Mouse (Mus musculus) heart, postnatal 0 days (tissue): ENCODE measurements around the gene Rgs6. TPM values are rescaled to one million over a fixed set of nuclear protein-coding genes. Genes with fewer than 3 reads are reported as not detected.
A peak's percentile ranks its signal among the peaks of the same experiment; 100 is the strongest.

Source experiments
- ATAC-seq: fragments of 200-750 bp; cut with Nextera tagmentation; 2 replicates; pipeline ENCODE4 v1.8.0; 2017; ENCODE audit warnings: low read depth, moderate number of reproducible peaks, moderate library complexity; ENCODE audit not compliant: insufficient read depth
- DNase-seq: peaks from one replicate; pipeline ENCODE4 v3.0.0-alpha.2; 2016; ENCODE audit warnings: low spot score
- H3K27ac ChIP-seq: fragments of 300-500 bp; sonication (generic); 2 replicates; pipeline ENCODE4 v1.5.1; 2014; ENCODE audit warnings: low read depth, mild to moderate bottlenecking
- H3K27me3 ChIP-seq: fragments of 300-500 bp; sonication (generic); 2 replicates; pipeline ENCODE4 v1.6.1; 2014; ENCODE audit warnings: low read length, mixed read lengths; ENCODE audit not compliant: control insufficient read depth, insufficient read depth
- H3K36me3 ChIP-seq: fragments of 300-500 bp; sonication (generic); replicated peaks from 2 replicates; pipeline ENCODE4 v1.6.1; 2014; ENCODE audit warnings: low read length, mixed read lengths; ENCODE audit not compliant: control insufficient read depth, insufficient read depth
- H3K4me1 ChIP-seq: fragments of 300-500 bp; sonication (generic); 2 replicates; pipeline ENCODE4 v1.6.1; 2014; ENCODE audit warnings: antibody characterized with exemption; ENCODE audit not compliant: control insufficient read depth, insufficient read depth
- H3K4me2 ChIP-seq: fragments of 300-500 bp; sonication (generic); 2 replicates; pipeline ENCODE4 v1.6.1; 2014; ENCODE audit warnings: low read depth, mild to moderate bottlenecking, low read length, moderate library complexity
- H3K4me3 ChIP-seq: fragments of 300-500 bp; sonication (generic); 2 replicates; pipeline ENCODE4 v1.5.1; 2014; ENCODE audit warnings: low read depth, low read length
- H3K9ac ChIP-seq: fragments of 300-500 bp; sonication (generic); replicated peaks from 2 replicates; pipeline ENCODE4 v1.6.1; 2014; ENCODE audit warnings: low read depth, low read length, mixed read lengths
- H3K9me3 ChIP-seq: fragments of 300-500 bp; sonication (generic); replicated peaks from 2 replicates; pipeline ENCODE4 v1.6.1; 2016; ENCODE audit warnings: low read length; ENCODE audit not compliant: control insufficient read depth
- CTCF ChIP-seq: IDR thresholded peaks from 2 replicates; pipeline ENCODE4 v1.5.1; 2016; ENCODE audit warnings: antibody characterized with exemption, control low read depth, low read depth
- EP300 ChIP-seq: IDR thresholded peaks from 2 replicates; pipeline ENCODE4 v1.6.1; 2016; ENCODE audit warnings: antibody characterized with exemption, low read depth
- WGBS: fragments of 180-500 bp; shearing (Covaris S2); extraction: QIAGEN DNeasy Blood & Tissue Kit; methylation state at CpG from one replicate; pipeline ENCODE4 v1.1.7; 2014; 5-methylcytosine and 5-hydroxymethylcytosine counted together
- polyA plus RNA-seq: library from polyadenylated mRNA; unstranded; fragments of >200 nt; fragmentation: Nextera tagmentation; extraction: Ambion mirVana; gene quantifications from 2 replicates; pipeline ENCODE4 v1.2.1, GENCODE M21; 2015
- total RNA-seq: library from RNA; depleted of rRNA; stranded (reverse); fragments of >200 nt; gene quantifications from 2 replicates; pipeline ENCODE4 v1.2.3, GENCODE M21; 2014; ENCODE audit warnings: low replicate concordance

Gene Rgs6
- total and polyA plus RNA-seq, 2 experiments from 2014 or later = 12.1 to 16.5 TPM

DNA sequence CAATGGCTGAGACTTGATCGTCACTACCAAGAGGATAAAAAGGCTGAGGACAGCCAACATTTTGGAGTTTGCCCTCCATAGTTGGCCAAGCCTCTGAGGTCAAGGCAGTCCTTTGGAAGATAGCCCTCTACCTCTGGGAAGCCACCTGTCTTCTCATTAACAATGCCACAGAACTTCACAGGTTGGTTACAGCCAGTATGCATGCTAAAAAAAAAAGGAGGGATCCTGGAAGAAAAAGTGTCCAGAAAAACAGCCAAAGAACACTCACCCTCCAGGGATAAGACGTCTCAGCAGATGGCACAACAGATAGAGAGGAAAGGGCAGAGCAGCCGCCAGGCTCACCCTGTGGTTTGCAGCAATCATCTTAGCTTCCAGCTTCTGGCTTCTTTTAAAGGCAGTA is 154.9 kb downstream of the Rgs6 start:
- DNase-seq = no peak
- Histone ChIP-seq H3K4me1 (peaks cover 5% of the 10 kb centered on the region; the same call in 1 of the 2 replicates), H3K27me3 (no peaks in the 10 kb centered on the region), H3K4me2 (no peak overlapping the region), H3K27ac (no peak overlapping the region), H3K9me3 (no peaks in the 10 kb centered on the region), H3K9ac (no peak overlapping the region), H3K36me3 (no peaks in the 10 kb centered on the region), H3K4me3 (no peak overlapping the region)
- no peak for ATAC-seq
- TF ChIP-seq EP300 (no peak), CTCF (no peak)
- 80% methylated on average over 3 of the region's 3 CpGs for WGBS

DNA sequence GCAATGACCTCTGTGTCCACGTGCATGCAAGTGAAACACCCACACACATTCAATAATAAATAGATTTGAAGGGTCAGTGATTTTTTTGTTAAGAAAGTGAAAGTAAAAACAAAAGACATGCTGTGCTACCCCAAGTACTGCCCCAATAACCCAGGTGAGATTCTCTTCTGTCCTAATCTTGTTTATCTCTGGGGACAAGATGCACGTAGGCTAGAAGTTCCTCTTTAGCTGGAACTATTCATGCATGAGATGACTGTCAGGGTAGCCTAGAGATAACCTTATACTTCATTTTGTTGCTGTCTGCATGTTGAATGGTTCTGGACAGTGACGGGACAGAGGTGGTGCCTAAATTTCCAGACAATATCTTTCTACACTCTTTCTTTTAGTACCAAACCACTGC is 155.9 kb downstream of the Rgs6 start:
- Histone ChIP-seq H3K4me2 (no peak overlapping the region), H3K36me3 (no peaks in the 10 kb centered on the region), H3K4me3 (no peak overlapping the region), H3K27me3 (no peaks in the 10 kb centered on the region), H3K4me1 (peaks cover 5% of the 10 kb centered on the region; the same call in 1 of the 2 replicates), H3K27ac (no peak overlapping the region), H3K9ac (no peak overlapping the region), H3K9me3 (no peaks in the 10 kb centered on the region)
- 76% methylated on average over 3 of the region's 3 CpGs for WGBS
- no peak for TF ChIP-seq EP300
- no peak for TF ChIP-seq CTCF
- ATAC-seq (no peak), DNase-seq (no peak)

DNA sequence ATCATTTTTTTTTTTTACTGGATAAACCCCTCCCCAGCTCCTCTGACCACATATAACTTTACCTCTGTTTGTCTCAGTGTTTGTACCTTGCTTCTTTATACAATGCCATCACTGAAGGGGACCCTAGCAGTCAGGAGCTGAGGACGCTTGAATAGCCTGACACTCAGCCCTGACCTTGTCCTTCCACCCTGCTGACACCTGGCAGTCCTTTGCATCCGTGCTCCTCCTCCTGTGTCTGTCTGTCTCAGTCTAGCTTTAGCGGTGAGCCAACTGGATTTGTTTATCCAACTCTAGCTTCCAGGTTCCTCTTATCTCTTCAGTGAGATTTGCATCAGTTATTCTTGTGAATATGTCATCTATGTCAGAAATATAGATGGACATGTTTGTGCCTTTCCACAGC is 156.7 kb downstream of the Rgs6 start:
- TF ChIP-seq EP300 (no peak), CTCF (no peak)

DNA sequence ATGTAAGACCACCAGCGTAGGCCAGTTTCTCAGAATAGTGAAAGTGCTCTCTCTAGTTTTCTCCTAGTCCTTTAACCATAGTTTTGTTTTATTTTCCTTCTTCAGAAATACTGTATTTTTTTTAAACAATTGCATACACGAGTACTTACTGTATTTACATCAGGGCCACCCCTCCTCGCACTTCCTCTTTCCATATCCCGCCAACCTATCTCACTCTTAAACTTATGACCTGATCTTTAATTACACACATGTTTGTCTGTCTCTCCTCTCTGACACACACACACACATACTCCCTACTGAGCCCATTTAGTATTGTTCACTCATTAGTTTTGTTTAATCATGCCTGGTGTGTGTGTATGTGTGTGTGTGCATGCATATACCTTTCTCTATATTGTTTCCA is 159.0 kb downstream of the Rgs6 start:
- Histone ChIP-seq H3K27me3 (no peaks in the 10 kb centered on the region), H3K4me3 (no peak overlapping the region), H3K9me3 (no peaks in the 10 kb centered on the region), H3K4me2 (no peak overlapping the region), H3K27ac (no peak overlapping the region), H3K9ac (no peak overlapping the region), H3K36me3 (no peaks in the 10 kb centered on the region), H3K4me1 (peaks cover 5% of the 10 kb centered on the region; the same call in 1 of the 2 replicates)
- DNase-seq (no peak), ATAC-seq (no peak)
- 81% methylated on average over 4 of the region's 4 CpGs for WGBS
- TF ChIP-seq CTCF (no peak), EP300 (no peak)

More for the DNA sequence above, 156.7 kb downstream of the Rgs6 start:
- Histone ChIP-seq H3K9me3 (no peaks in the 10 kb centered on the region), H3K4me2 (no peak overlapping the region), H3K4me1 (peaks cover 5% of the 10 kb centered on the region; the same call in 1 of the 2 replicates), H3K4me3 (no peak overlapping the region), H3K27ac (no peak overlapping the region), H3K36me3 (no peaks in the 10 kb centered on the region), H3K9ac (no peak overlapping the region), H3K27me3 (no peaks in the 10 kb centered on the region)
- DNase-seq (no peak), ATAC-seq (no peak)
- 38% methylated on average over 3 of the region's 3 CpGs for WGBS

DNA sequence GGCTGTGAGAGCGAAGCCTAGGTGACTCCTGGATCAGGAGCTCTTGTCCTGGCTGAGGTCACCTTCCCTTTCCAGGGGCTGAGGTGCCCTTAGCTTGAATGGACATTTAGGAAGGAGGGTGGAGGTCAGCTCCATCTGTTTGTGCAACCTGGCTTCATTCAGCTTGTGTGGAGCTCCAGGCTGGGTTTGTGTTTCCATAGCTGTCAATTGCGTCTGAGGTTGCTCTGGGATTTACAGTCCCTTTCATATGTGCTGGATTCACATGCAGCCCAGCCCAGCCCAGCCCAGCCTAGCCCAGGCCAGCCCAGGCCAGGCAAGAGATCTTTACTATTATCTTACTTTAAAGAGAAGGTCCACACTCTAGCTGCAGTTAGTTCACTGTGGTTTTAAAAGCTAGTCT is 163.8 kb downstream of the Rgs6 start:
- WGBS = 90% methylated on average over 2 of the region's 2 CpGs
- no peak for TF ChIP-seq CTCF
- TF ChIP-seq EP300 = no peak
- Histone ChIP-seq H3K4me1 (peaks cover 6% of the 10 kb centered on the region), H3K27ac (no peak overlapping the region), H3K9me3 (no peaks in the 10 kb centered on the region), H3K36me3 (no peaks in the 10 kb centered on the region), H3K4me2 (no peak overlapping the region), H3K4me3 (no peak overlapping the region), H3K9ac (no peak overlapping the region), H3K27me3 (no peaks in the 10 kb centered on the region)
- ATAC-seq (no peak), DNase-seq (no peak)

DNA sequence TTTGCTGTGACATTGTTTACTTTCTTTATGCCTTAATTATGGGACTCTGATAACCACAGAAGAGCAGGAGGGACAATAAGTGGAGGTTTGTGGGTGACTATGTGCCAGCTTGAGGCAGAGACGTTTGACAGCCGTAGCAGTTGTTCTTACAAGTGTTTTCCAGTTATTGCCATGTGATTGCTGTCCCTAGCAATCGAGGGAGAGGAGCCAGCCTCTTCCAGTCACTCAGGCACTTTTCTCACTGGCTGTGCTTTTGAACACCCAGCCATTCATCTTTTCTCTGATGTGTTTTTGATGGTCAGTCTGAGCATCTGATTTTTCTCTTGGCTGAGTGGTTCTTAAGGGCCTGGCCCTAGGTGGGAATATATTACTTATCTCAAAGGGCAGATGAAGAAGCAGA is 166.4 kb downstream of the Rgs6 start:
- peaks cover 17% of the 10 kb centered on the region for H3K4me1 ChIP-seq
- peak overlapping the region; percentile 9; the same call in 1 of the 2 replicates for H3K4me2 ChIP-seq
- H3K9ac ChIP-seq = no peak overlapping the region
- H3K4me3 ChIP-seq = no peak overlapping the region
- DNase-seq = peak; percentile 20
- no peaks in the 10 kb centered on the region for H3K27me3 ChIP-seq
- WGBS = 29% methylated on average over 3 of the region's 3 CpGs
- H3K36me3 ChIP-seq = no peaks in the 10 kb centered on the region
- no peaks in the 10 kb centered on the region for H3K9me3 ChIP-seq
- peak overlapping the region; percentile 88 for H3K27ac ChIP-seq
- 0 out of 2 replicates have a peak, but pooled peaks have one; percentile 25 for ATAC-seq
- no peak for TF ChIP-seq CTCF
- no peak for TF ChIP-seq EP300
